Mouse (Mus musculus) bone marrow, adult 2 months (tissue): ENCODE data around the gene Cyfip1.

Experiments
- CTCF ChIP-seq: fragments of 200-500 bp; IDR thresholded peaks from 2 replicates; pipeline ENCODE4 v1.5.1; 2011; ENCODE audit warnings: low read length, control low read depth; ENCODE audit not compliant: control insufficient read depth, insufficient read depth
- POLR2A ChIP-seq: fragments of 200-500 bp; IDR thresholded peaks from 2 replicates; pipeline ENCODE4 v1.6.1; 2011; ENCODE audit warnings: low read depth, mild to moderate bottlenecking, control low read depth, low read length, borderline replicate concordance; ENCODE audit not compliant: control insufficient read depth

- TF ChIP-seq POLR2A (peak; percentile 96; the same call in 1 of the 2 replicates), CTCF (no peak)
These were observed 47.5 kb upstream of the Cyfip1 start, which contains the start of gene Tubgcp5 for GRCm38 (mm10) chr7:55793952-55794603.
